Mouse (Mus musculus) forebrain, postnatal 0 days (tissue): ENCODE results near the gene Sos1. TPM values are rescaled to one million over a fixed set of nuclear protein-coding genes. Genes with fewer than 3 reads are reported as not detected.

Source experiments
- ATAC-seq: fragments of 200-750 bp; cut with Nextera tagmentation; 2 replicates; pipeline ENCODE4 v1.8.0; 2017; ENCODE audit warnings: mild to moderate bottlenecking, moderate library complexity
- DNase-seq: peaks from one replicate; pipeline ENCODE4 v3.0.0-alpha.2; 2015
- H3K27ac ChIP-seq: fragments of 300-500 bp; sonication (generic); 2 replicates; pipeline ENCODE4 v1.5.1; 2014; ENCODE audit warnings: low read depth, mild to moderate bottlenecking, antibody characterized with exemption, low read length, moderate library complexity, mixed read lengths
- H3K27me3 ChIP-seq: fragments of 300-500 bp; sonication (generic); 2 replicates; pipeline ENCODE4 v1.6.1; 2014; ENCODE audit warnings: mild to moderate bottlenecking, low read length, mixed read lengths; ENCODE audit not compliant: insufficient read depth
- H3K36me3 ChIP-seq: fragments of 300-500 bp; sonication (generic); 2 replicates; pipeline ENCODE4 v1.6.1; 2014; ENCODE audit warnings: mild to moderate bottlenecking, moderate library complexity; ENCODE audit not compliant: insufficient read depth
- H3K4me1 ChIP-seq: fragments of 300-500 bp; sonication (generic); 2 replicates; pipeline ENCODE4 v1.6.1; 2014; ENCODE audit warnings: antibody characterized with exemption; ENCODE audit not compliant: insufficient read depth
- H3K4me2 ChIP-seq: fragments of 300-500 bp; sonication (generic); 2 replicates; pipeline ENCODE4 v1.6.1; 2014; ENCODE audit warnings: low read depth, mild to moderate bottlenecking, moderate library complexity
- H3K4me3 ChIP-seq: fragments of 300-500 bp; sonication (generic); 2 replicates; pipeline ENCODE4 v1.5.1; 2014; ENCODE audit warnings: low read depth, low read length, mixed read lengths
- H3K9ac ChIP-seq: fragments of 300-500 bp; sonication (generic); 2 replicates; pipeline ENCODE4 v1.6.1; 2014; ENCODE audit warnings: mild to moderate bottlenecking
- H3K9me3 ChIP-seq: fragments of 300-500 bp; sonication (generic); 2 replicates; pipeline ENCODE4 v1.6.1; 2016; ENCODE audit warnings: low read length
- CTCF ChIP-seq: sonication (generic); IDR thresholded peaks from 2 replicates; pipeline ENCODE4 v1.5.1; 2016; ENCODE audit warnings: antibody characterized with exemption, control low read depth, low read depth
- WGBS: fragments of 180-500 bp; shearing (Covaris S2); extraction: QIAGEN DNeasy Blood & Tissue Kit; methylation state at CpG from one replicate; pipeline ENCODE4 v1.1.7; 2014; 5-methylcytosine and 5-hydroxymethylcytosine counted together
- polyA plus RNA-seq: library from polyadenylated mRNA; unstranded; fragments of >200 nt; fragmentation: Nextera tagmentation; extraction: Ambion mirVana; gene quantifications from 2 replicates; pipeline ENCODE4 v1.2.1, GENCODE M21; 2015
- total RNA-seq: library from RNA; depleted of rRNA; stranded (reverse); fragments of >200 nt; gene quantifications from 2 replicates; pipeline ENCODE4 v1.2.3, GENCODE M21; 2014

The Sos1 gene
- total and polyA plus RNA-seq, 2 experiments from 2014 or later = 5.2 to 29.3 TPM

DNA sequence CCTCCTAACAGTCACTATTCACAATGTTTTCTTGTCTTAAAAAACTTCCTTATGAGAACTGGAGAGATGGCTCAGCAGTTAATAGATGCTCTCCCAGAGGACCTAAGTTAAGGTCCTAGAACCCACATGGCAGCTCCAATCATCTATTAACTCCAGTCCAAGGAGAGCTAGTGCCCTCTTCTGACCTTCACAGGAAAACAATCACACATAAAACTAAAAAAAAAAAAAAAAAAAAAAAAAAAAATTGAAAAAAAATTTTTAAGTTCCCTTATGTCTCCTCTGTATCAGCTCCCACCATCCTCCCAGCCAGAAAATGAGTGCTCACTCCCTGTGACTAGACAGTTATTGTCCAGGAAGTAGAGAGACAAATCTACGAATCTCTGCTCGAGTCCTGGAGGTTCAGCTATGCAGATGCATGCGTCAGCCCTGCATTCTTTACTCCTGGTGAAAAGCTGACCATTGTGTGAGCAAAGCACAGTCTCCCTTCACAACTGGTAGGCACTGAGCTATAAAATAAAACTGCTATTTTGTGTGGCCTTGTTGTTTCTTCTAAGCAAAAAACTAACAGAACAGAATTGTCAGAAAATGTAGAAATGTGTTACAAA lies 29.7 kb downstream of the Sos1 start:
- H3K36me3 ChIP-seq = peaks cover 38% of the 10 kb centered on the region
- DNase-seq = no peak
- H3K27me3 ChIP-seq = no peaks in the 10 kb centered on the region
- no peak overlapping the region for H3K4me2 ChIP-seq
- no peak for ATAC-seq
- no peak overlapping the region for H3K9ac ChIP-seq
- H3K9me3 ChIP-seq = no peaks in the 10 kb centered on the region
- H3K4me3 ChIP-seq = no peak overlapping the region
- 51% methylated on average over 3 of the region's 3 CpGs for WGBS
- H3K4me1 ChIP-seq = no peaks in the 10 kb centered on the region
- TF ChIP-seq CTCF = no peak
- no peak overlapping the region for H3K27ac ChIP-seq

DNA sequence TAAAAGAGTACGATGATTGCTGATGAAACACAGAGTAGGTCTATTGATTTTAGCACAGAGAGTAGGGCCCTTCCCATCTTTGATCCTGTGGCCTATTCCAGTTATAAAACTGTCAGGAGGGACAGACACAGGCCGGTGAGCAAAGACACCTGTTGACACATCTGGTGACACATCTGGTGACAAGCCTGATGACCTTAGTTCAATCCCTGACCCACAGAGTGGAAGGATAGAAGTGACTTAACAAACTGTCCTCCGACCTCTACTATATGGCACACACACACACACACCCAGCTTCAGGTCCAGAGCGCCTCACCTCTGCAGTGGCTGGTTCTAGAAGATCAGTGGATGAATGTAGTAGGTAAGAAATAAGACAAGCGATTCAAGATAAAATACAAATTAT lies 33.8 kb downstream of the Sos1 start:
- Histone ChIP-seq H3K27me3 (no peaks in the 10 kb centered on the region), H3K36me3 (peaks cover 65% of the 10 kb centered on the region), H3K27ac (no peak overlapping the region), H3K9me3 (no peaks in the 10 kb centered on the region), H3K9ac (no peak overlapping the region), H3K4me1 (no peaks in the 10 kb centered on the region), H3K4me3 (no peak overlapping the region), H3K4me2 (no peak overlapping the region)
- no peak for TF ChIP-seq CTCF
- no peak for DNase-seq
- no peak for ATAC-seq
- 97% methylated on average over 5 of the region's 5 CpGs for WGBS

DNA sequence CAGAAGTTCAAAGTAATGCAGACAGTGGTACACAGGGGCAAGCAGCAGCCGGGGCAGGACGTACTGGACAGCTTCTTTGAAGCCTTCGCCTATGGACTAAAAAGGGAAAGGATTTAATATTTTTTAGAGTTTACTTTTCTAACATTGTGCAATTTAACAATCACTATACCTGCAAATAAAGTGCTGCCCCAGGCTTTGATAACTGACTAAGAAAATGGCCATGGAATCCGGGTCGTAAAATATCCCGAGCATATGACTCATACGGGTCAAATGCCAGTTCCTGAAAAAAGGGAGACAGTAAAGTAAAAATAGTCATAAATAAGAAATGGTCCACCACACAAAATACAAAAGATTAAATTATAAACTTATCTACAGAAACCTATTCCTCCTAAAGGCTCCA lies 34.8 kb downstream of the Sos1 start:
- TF ChIP-seq CTCF = no peak
- ATAC-seq (no peak), DNase-seq (no peak)
- no peaks in the 10 kb centered on the region for H3K4me1 ChIP-seq
- no peaks in the 10 kb centered on the region for H3K27me3 ChIP-seq
- no peak overlapping the region for H3K4me3 ChIP-seq
- H3K36me3 ChIP-seq = peaks cover 61% of the 10 kb centered on the region
- 95% methylated on average over 7 of the region's 7 CpGs for WGBS
- H3K9ac ChIP-seq = no peak overlapping the region
- no peak overlapping the region for H3K27ac ChIP-seq
- H3K4me2 ChIP-seq = no peak overlapping the region
- H3K9me3 ChIP-seq = no peaks in the 10 kb centered on the region

DNA sequence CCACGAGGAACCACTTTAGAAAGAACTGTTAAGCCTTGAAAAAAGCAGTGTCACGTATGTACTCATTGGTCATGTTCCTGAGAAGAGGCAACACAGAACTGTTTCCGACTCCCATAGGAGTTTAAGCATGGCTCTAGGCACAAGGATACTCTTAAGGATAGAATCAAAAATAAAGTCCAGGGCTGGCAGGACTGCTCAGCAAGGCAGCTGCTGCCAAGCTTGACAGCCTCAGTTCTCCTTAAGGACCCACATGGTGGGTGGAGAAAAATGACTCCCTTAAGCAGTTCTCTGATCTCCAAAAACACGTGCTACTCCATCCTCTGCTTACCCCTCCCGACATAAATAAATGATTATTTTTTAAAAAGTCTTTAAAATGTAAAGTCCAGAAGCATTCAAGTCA lies 44.6 kb downstream of the Sos1 start:
- DNase-seq (no peak), ATAC-seq (no peak)
- Histone ChIP-seq H3K4me1 (no peaks in the 10 kb centered on the region), H3K27ac (no peak overlapping the region), H3K4me2 (no peak overlapping the region), H3K36me3 (peaks cover 22% of the 10 kb centered on the region), H3K27me3 (no peaks in the 10 kb centered on the region), H3K9ac (no peak overlapping the region), H3K4me3 (no peak overlapping the region), H3K9me3 (no peaks in the 10 kb centered on the region)
- 89% methylated on average over 5 of the region's 5 CpGs for WGBS
- no peak for TF ChIP-seq CTCF

GRCm38 (mm10) chr17:80434430-80434829 lies 45.8 kb downstream of the Sos1 start:
- H3K4me3 ChIP-seq = no peak overlapping the region
- H3K9me3 ChIP-seq = no peaks in the 10 kb centered on the region
- no peak for ATAC-seq
- no peak for TF ChIP-seq CTCF
- H3K4me2 ChIP-seq = no peak overlapping the region
- peaks cover 22% of the 10 kb centered on the region for H3K36me3 ChIP-seq
- no peaks in the 10 kb centered on the region for H3K4me1 ChIP-seq
- no peak overlapping the region for H3K9ac ChIP-seq
- no peaks in the 10 kb centered on the region for H3K27me3 ChIP-seq
- H3K27ac ChIP-seq = no peak overlapping the region
- 56% methylated on average over 3 of the region's 3 CpGs for whole genome bisulfite sequencing
- DNase-seq = no peak

DNA sequence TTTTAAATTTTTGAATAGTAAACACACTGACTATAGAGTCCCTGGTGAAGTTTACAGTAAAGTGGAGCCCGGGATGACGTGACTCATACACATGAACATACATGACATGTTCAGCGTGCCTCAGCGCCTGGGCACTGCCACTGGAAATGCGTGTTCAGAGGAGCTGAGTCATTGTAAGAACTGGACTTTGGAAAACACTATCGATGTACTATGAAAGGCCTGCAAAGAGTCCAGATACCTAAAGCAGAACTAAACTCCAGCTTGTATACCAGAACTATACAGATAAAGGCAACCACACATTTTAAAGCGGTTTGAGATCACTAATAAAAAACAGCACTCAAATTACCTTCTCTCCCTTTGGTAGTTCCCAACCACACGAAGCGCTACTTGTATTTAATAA lies 48.3 kb downstream of the Sos1 start:
- DNase-seq (no peak), ATAC-seq (no peak)
- Histone ChIP-seq H3K27me3 (no peaks in the 10 kb centered on the region), H3K36me3 (peaks cover 13% of the 10 kb centered on the region), H3K4me1 (no peaks in the 10 kb centered on the region), H3K27ac (no peak overlapping the region), H3K4me3 (no peak overlapping the region), H3K4me2 (no peak overlapping the region), H3K9ac (no peak overlapping the region), H3K9me3 (no peaks in the 10 kb centered on the region)
- TF ChIP-seq CTCF = no peak
- WGBS = 97% methylated on average over 9 of the region's 9 CpGs

- 49% methylated on average over 2 of the region's 2 CpGs for WGBS
- no peak for DNase-seq
Observed at GRCm38 (mm10) chr17:80427966-80428365, 52.3 kb downstream of the Sos1 start.

More at GRCm38 (mm10) chr17:80427966-80428365, 52.3 kb downstream of the Sos1 start:
- Histone ChIP-seq H3K27ac (no peak overlapping the region), H3K27me3 (no peaks in the 10 kb centered on the region), H3K4me2 (no peak overlapping the region), H3K4me1 (no peaks in the 10 kb centered on the region), H3K9ac (no peak overlapping the region), H3K36me3 (peaks cover under 1% of the 10 kb centered on the region), H3K4me3 (no peak overlapping the region), H3K9me3 (no peaks in the 10 kb centered on the region)
- TF ChIP-seq CTCF = no peak
- no peak for ATAC-seq
